Mouse (Mus musculus) cerebellum, postnatal 10 days (tissue): ENCODE measurements around the gene Fggy.

Source experiments
- DNase-seq, 2 experiments: peaks; one replicate each; pipeline ENCODE4 v3.0.0; 2021; ENCODE audit warnings: mixed read lengths in 2 of 2

Gene Fggy

GRCm38 (mm10) chr4:95557333-95557956 is at the start of gene Fggy:
Fggy (plus strand) TSS chr4:95557507.
- DNase-seq: peak; percentile 98 to 99

- no peak for DNase-seq
These were observed 49.4 kb upstream of the Fggy start for GRCm38 (mm10) chr4:95507946-95508311.

GRCm38 (mm10) chr4:95518382-95518781 is 38.9 kb upstream of the Fggy start:
- DNase-seq: no peak

- DNase-seq: no peak
These were observed 37.2 kb upstream of the Fggy start for GRCm38 (mm10) chr4:95519975-95520642.

DNA sequence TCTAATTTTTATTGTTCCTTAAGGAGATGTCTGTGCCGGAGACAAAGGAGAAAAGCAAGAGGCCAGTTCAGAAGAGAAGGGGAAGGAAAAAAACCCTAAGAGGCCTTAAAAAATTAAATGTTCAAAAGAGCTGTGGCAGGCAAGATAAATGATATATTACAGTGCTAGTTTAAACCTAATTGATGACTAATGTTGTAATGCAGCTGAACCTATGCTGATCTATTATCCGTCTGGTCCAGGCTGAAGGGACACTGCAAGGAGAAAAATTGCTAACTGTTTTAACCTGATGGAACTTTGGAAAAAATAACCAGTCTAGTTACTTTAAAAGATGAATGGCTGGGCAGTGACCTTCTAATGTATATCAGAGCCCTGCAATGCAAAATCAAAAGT is 36.7 kb upstream of the Fggy start:
- no peak for DNase-seq

GRCm38 (mm10) chr4:95526588-95526987 is 30.7 kb upstream of the Fggy start:
- DNase-seq: peak in 1 of 2 experiments; percentile 2

- DNase-seq: no peak
These were observed 26.6 kb upstream of the Fggy start for GRCm38 (mm10) chr4:95530757-95531156.

GRCm38 (mm10) chr4:95533946-95534345 is 23.4 kb upstream of the Fggy start:
- DNase-seq: no peak

DNA sequence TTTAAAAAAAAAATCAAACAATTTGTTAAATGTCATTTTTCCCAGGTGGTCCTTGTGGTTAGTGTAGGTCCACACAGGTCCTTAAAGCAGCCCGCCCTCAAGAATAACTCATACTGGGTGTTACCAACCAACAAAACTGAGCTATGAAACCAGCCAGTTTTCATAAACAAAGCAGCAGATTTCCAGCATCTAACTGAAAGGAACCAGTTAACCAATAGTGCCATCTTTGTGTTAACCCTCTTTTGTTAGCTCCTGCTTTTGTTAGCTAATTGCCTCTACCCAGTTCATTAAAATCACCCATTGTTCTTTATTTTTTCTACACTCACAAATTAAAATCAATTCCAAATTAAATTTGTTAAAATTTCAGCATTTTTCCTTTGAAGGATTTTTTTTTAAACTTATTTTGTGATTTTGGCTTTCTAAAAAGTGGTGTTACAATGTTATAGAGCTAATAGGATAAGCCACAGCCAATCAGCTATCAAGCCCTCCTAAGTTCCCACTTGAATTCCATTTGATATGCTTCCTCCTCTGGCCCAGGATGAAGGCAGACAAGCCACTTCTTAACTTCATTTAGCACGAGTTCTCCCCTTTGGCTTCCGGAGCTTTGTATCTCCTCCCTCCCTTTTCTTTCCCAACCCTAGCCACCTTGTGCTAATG is 15.8 kb upstream of the Fggy start:
- no peak for DNase-seq

DNA sequence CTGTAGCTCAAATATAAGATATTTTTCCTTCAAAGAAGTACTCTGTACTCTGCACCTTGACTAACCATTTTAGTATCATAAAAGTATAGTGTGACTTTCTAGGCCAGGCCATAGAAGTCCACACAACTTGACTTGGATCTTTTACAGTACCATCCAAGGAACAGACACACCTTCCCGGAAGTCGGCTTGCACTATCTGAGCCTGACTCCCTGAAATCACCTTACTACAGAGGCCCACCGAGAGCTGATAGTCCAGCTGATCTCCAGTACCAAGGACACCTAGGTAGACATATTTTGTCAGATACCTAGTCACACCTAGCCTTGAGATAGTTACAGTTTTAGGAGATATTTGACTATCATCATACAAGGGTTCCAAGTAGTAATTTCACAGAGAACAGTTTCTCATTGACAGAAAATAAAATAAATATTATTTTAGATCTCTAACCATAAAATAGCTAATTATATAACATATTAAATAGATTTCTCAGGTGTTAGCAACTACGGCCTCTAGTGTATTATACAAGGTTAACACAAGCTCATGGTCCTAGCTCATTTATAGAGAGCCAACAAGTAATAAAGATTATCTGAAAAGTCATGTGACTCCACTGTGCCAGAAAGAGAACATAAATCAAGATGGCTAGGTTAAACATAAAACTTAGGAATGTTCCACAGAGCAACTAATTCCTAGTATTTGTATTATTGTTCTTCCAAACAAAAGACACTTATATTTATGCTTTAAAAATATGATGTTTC is 15.1 kb upstream of the Fggy start:
- DNase-seq: no peak

- no peak for DNase-seq
These were observed 13.8 kb upstream of the Fggy start for GRCm38 (mm10) chr4:95543529-95543928.

DNA sequence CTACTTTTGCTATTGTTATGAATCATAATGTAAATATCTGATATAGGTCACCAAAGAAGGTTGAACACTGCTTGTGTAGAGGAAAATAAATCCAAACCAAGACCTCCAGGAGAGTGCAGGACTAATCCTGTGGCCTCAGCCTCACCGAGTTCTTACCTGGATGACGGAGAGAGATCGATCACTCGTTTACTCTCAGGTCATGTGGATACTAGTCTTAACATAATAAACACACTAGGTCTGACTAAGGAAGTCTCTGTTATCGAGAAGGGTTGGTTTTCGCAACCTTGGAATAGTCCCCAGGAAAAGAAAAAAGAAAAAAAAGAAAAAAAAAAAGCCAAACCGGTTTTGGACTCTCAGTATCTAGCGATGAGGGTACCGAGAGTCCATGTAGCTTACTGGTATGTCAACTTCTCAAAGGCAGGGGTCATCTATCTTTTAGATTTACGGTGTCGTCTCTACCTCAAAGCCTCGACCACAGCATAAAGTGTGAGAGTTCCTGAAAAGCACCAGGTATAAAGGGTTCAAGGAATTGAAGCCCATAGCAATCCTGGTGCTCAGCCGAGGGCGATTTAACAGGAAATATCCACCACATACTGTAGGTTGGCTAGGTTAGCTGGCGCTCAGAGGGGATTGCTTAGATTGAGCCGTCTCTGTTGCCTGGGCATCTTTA is 509 bp upstream of the Fggy start:
- DNase-seq: no peak

DNA sequence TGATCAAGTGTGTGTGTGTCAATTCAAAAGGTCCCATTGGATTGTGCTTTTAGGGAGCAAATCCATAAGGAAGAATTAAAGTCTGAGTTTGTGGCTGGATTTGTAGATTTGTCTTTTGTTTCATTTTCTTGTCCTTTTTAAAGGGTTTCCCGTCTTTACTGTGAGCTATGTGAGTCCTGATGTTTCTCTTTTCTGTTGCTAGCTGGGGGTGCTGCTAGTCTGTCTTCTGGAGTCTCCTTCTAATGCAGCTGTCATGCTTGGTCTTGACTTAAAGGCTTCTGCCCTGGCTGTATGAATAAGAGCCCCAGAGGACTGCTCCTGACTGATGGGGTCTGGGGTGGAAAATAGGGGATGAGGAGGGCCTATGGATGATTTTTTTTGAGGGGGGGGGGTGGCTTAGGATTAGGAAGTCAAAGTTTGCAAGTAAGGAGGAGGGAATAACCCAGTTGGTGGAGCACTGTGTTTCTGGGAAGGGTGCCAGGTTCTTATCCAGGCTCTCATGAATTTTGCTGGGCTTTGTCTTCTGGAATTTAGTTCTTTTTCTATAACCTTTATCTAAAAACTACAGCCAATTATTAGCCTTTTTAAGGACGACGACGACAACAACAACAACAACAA is 1.1 kb downstream of the Fggy start:
- peak; percentile 49 to 53 for DNase-seq

- no peak for DNase-seq
These were observed 14.3 kb downstream of the Fggy start for GRCm38 (mm10) chr4:95571621-95572020.

DNA sequence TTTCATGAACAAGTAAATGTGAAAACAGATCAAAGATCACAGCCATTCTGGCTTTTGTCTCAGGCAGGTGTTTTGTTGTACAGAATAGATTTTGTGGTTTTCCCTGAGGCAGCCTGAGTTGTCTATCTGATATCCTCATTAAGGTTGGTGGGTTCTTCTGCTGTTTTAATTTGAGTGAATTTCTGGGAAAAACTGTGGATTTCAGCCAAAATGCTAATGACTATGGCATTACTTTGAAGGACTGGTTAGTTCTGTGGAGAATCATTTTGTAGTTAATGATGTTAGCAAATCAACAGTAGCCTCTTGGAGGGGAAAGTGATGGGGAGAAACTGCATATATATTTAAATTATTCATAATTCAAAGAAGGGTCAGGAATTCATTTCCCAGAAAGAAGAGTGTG is 16.4 kb downstream of the Fggy start:
- no peak for DNase-seq

GRCm38 (mm10) chr4:95575411-95575911 is 18.2 kb downstream of the Fggy start:
- no peak for DNase-seq

GRCm38 (mm10) chr4:95579183-95579582 is 21.9 kb downstream of the Fggy start:
- DNase-seq: no peak

GRCm38 (mm10) chr4:95584107-95584762 is 26.9 kb downstream of the Fggy start:
- DNase-seq: no peak

DNA sequence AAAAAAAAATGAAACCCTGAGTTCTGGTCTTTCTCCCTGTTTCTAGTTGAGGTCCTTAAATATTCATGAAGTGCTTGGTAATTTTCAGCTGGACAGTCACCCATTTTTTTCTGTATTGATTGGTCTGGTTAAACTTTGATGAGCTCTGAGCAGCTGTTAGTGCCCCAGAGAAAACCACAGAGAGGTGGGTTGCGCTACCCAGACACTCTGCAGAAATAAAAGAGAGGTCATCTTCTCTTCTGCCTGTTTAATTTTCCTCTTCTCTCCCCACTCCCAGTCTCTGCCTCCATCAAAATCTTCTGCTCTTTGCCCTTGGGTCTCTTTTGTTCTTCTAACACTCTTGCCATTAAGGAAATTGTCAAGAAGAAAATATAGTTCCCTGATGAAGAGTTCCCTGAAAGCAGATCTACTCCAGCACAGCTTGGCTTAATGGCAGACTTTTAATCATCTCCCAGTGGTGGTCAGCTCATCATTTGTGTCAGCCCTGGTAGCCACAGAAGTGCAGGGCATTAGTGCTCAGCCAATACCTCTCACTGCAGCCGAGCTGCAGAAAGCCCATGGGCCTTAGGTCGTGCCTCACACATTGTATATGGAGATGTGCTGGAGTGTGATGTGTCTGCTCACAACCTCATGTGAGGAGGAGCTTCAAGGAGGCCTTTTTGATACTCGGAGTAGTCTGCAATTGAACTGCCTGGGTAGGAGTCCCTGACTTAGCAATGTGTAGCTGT is 29.1 kb downstream of the Fggy start:
- DNase-seq: no peak

DNA sequence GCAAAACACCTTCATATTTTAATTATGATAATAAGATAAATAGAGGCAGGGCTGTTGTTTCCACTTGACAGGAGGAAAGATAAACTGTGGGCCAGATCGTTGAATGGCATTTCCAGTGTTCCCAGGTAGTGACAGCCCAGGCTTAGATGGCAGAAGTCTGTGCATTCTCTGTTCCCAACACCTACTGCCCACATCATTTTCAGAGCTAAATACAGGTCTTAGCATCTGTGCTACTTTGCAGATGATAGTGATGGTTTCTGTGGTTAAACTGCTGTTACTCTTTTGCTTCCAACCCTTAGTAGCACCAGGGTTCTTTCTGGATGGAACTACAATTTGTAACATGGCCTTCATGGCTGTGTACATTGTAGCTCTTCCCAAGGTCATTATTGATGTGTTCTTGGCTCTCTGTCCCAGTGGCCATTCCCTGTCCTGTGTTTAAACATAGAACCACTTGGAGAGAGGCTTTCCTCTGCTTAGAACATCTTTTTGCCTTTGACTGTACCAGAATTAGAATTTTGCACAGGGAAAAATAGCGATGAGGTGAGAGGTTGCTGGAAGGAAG is 31.5 kb downstream of the Fggy start:
- no peak for DNase-seq

DNA sequence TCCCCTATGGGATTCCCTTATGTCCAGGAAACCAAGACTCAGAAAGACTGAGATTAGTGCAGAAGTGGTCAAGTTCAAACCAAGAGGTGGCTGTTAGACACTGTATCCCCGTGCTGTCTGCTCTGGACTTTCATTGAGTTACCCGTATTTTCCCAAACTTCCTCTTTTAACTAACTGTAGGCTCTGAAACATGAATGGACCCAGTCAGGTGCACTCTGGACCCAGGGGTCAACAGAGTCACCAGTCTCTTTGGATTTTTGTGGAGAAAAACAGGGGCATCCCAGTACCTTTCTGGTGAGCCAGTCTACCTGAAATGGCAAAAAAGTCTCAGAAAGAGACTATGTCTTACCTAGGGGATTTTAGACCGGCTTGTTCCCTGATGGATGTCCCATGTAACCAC is 33.6 kb downstream of the Fggy start:
- no peak for DNase-seq
